Mouse (Mus musculus): ENCODE results near the gene Senp1. TPM values are rescaled to one million over a fixed set of nuclear protein-coding genes. Genes with fewer than 3 reads are reported as not detected.

The Senp1 gene
- polyA plus RNA-seq, 1 experiment = 9.9 TPM

- Histone ChIP-seq H3K27me3 (ENCODE audit: control insufficient read depth, insufficient read depth, low read length) (no peaks in the 10 kb centered on the region), H3K4me3 (ENCODE audit: extremely low read depth, insufficient read depth, insufficient read length) (no peak overlapping the region), H3K27ac (ENCODE audit: insufficient read depth, low read length) (no peak overlapping the region), H3K36me3 (ENCODE audit: control insufficient read depth, insufficient read depth, low read length) (peaks cover 39% of the 10 kb centered on the region), H3K4me1 (ENCODE audit: control insufficient read depth, insufficient read depth, insufficient read length) (no peaks in the 10 kb centered on the region)
- DNase-seq (ENCODE audit: low read depth in 1 of 2, low spot score in 2 of 2) = no peak
- WGBS = 71% methylated on average over 5 of the region's 5 CpGs
- TF ChIP-seq CTCF (IDR thresholded peaks at IDR 0.05; ENCODE audit: extremely low read depth, insufficient read depth, insufficient read length, insufficient replicate concordance) (no peak), POLR2A (IDR thresholded peaks at IDR 0.05; ENCODE audit: low read depth, low read length) (no peak)
These were observed 38.3 kb downstream of the Senp1 start for GRCm38 (mm10) chr15:98055246-98055645.

- Histone ChIP-seq H3K36me3 (ENCODE audit: control insufficient read depth, insufficient read depth, low read length) (peaks cover 34% of the 10 kb centered on the region), H3K4me3 (ENCODE audit: extremely low read depth, insufficient read depth, insufficient read length) (no peak overlapping the region), H3K4me1 (ENCODE audit: control insufficient read depth, insufficient read depth, insufficient read length) (no peaks in the 10 kb centered on the region), H3K27ac (ENCODE audit: insufficient read depth, low read length) (no peak overlapping the region), H3K27me3 (ENCODE audit: control insufficient read depth, insufficient read depth, low read length) (no peaks in the 10 kb centered on the region)
- no peak for DNase-seq (ENCODE audit: low read depth in 1 of 2, low spot score in 2 of 2)
- 88% methylated on average over 5 of the region's 5 CpGs for WGBS
- no peak for TF ChIP-seq CTCF (IDR thresholded peaks at IDR 0.05; ENCODE audit: extremely low read depth, insufficient read depth, insufficient read length, insufficient replicate concordance)
- TF ChIP-seq POLR2A (IDR thresholded peaks at IDR 0.05; ENCODE audit: low read depth, low read length) = no peak
These were observed 41.9 kb downstream of the Senp1 start for GRCm38 (mm10) chr15:98051685-98052084.

- no peak for TF ChIP-seq CTCF (IDR thresholded peaks at IDR 0.05; ENCODE audit: extremely low read depth, insufficient read depth, insufficient read length, insufficient replicate concordance)
- no peak for TF ChIP-seq POLR2A (IDR thresholded peaks at IDR 0.05; ENCODE audit: low read depth, low read length)
- Histone ChIP-seq H3K36me3 (ENCODE audit: control insufficient read depth, insufficient read depth, low read length) (peaks cover 44% of the 10 kb centered on the region), H3K27me3 (ENCODE audit: control insufficient read depth, insufficient read depth, low read length) (no peaks in the 10 kb centered on the region), H3K4me1 (ENCODE audit: control insufficient read depth, insufficient read depth, insufficient read length) (no peaks in the 10 kb centered on the region), H3K4me3 (ENCODE audit: extremely low read depth, insufficient read depth, insufficient read length) (no peak overlapping the region), H3K27ac (ENCODE audit: insufficient read depth, low read length) (no peak overlapping the region)
- DNase-seq (ENCODE audit: low read depth in 1 of 2, low spot score in 2 of 2) = no peak
- WGBS = 92% methylated on average over 13 of the region's 13 CpGs
These were observed 44.4 kb downstream of the Senp1 start for GRCm38 (mm10) chr15:98048918-98049700.

- WGBS = 95% methylated on average over 5 of the region's 5 CpGs
- no peak for TF ChIP-seq CTCF (IDR thresholded peaks at IDR 0.05; ENCODE audit: extremely low read depth, insufficient read depth, insufficient read length, insufficient replicate concordance)
- no peak for TF ChIP-seq POLR2A (IDR thresholded peaks at IDR 0.05; ENCODE audit: low read depth, low read length)
- Histone ChIP-seq H3K4me3 (ENCODE audit: extremely low read depth, insufficient read depth, insufficient read length) (no peak overlapping the region), H3K4me1 (ENCODE audit: control insufficient read depth, insufficient read depth, insufficient read length) (no peaks in the 10 kb centered on the region), H3K36me3 (ENCODE audit: control insufficient read depth, insufficient read depth, low read length) (peaks cover 44% of the 10 kb centered on the region), H3K27ac (ENCODE audit: insufficient read depth, low read length) (no peak overlapping the region), H3K27me3 (ENCODE audit: control insufficient read depth, insufficient read depth, low read length) (no peaks in the 10 kb centered on the region)
- no peak for DNase-seq (ENCODE audit: low read depth in 1 of 2, low spot score in 2 of 2)
These were observed 49.2 kb downstream of the Senp1 start for GRCm38 (mm10) chr15:98044387-98044786.

GRCm38 (mm10) chr15:98043967-98044366, 49.6 kb downstream of the Senp1 start:
- no peaks in the 10 kb centered on the region for H3K4me1 ChIP-seq (ENCODE audit: control insufficient read depth, insufficient read depth, insufficient read length)
- H3K27me3 ChIP-seq (ENCODE audit: control insufficient read depth, insufficient read depth, low read length) = no peaks in the 10 kb centered on the region
- H3K27ac ChIP-seq (ENCODE audit: insufficient read depth, low read length) = no peak overlapping the region
- DNase-seq (ENCODE audit: low read depth in 1 of 2, low spot score in 2 of 2) = no peak
- H3K4me3 ChIP-seq (ENCODE audit: extremely low read depth, insufficient read depth, insufficient read length) = no peak overlapping the region
- peaks cover 41% of the 10 kb centered on the region for H3K36me3 ChIP-seq (ENCODE audit: control insufficient read depth, insufficient read depth, low read length)
- no peak for TF ChIP-seq POLR2A (IDR thresholded peaks at IDR 0.05; ENCODE audit: low read depth, low read length)
- 90% methylated on average over 6 of the region's 6 CpGs for WGBS

- Histone ChIP-seq H3K4me1 (ENCODE audit: control insufficient read depth, insufficient read depth, insufficient read length) (no peaks in the 10 kb centered on the region), H3K27me3 (ENCODE audit: control insufficient read depth, insufficient read depth, low read length) (no peaks in the 10 kb centered on the region), H3K36me3 (ENCODE audit: control insufficient read depth, insufficient read depth, low read length) (peaks cover 38% of the 10 kb centered on the region), H3K4me3 (ENCODE audit: extremely low read depth, insufficient read depth, insufficient read length) (no peak overlapping the region), H3K27ac (ENCODE audit: insufficient read depth, low read length) (no peak overlapping the region)
- DNase-seq (ENCODE audit: low read depth in 1 of 2, low spot score in 2 of 2) = no peak
- TF ChIP-seq POLR2A (IDR thresholded peaks at IDR 0.05; ENCODE audit: low read depth, low read length) = no peak
- WGBS = 88% methylated on average over 12 of the region's 12 CpGs
These were observed 51.0 kb downstream of the Senp1 start for GRCm38 (mm10) chr15:98042508-98042907.

- WGBS = 92% methylated on average over 10 of the region's 10 CpGs
- DNase-seq (ENCODE audit: low read depth in 1 of 2, low spot score in 2 of 2) = no peak
- H3K4me1 ChIP-seq (ENCODE audit: control insufficient read depth, insufficient read depth, insufficient read length) = no peaks in the 10 kb centered on the region
- TF ChIP-seq POLR2A (IDR thresholded peaks at IDR 0.05; ENCODE audit: low read depth, low read length) (no peak), CTCF (IDR thresholded peaks at IDR 0.05; ENCODE audit: extremely low read depth, insufficient read depth, insufficient read length, insufficient replicate concordance) (no peak)
- peaks cover 28% of the 10 kb centered on the region for H3K36me3 ChIP-seq (ENCODE audit: control insufficient read depth, insufficient read depth, low read length)
- no peak overlapping the region for H3K4me3 ChIP-seq (ENCODE audit: extremely low read depth, insufficient read depth, insufficient read length)
- H3K27me3 ChIP-seq (ENCODE audit: control insufficient read depth, insufficient read depth, low read length) = no peaks in the 10 kb centered on the region
- H3K27ac ChIP-seq (ENCODE audit: insufficient read depth, low read length) = no peak overlapping the region
These were observed 53.9 kb downstream of the Senp1 start for GRCm38 (mm10) chr15:98039682-98040081.
